Mouse (Mus musculus) limb, embryonic 11.5 days (tissue): ENCODE measurements around the gene Carmil3. TPM values are rescaled to one million over a fixed set of nuclear protein-coding genes. Genes with fewer than 3 reads are reported as not detected.
A peak's percentile ranks its signal among the peaks of the same experiment; 100 is the strongest.

Source experiments
- ATAC-seq: fragments of 200-750 bp; cut with Nextera tagmentation; 2 replicates; pipeline ENCODE4 v1.8.0; 2017; ENCODE audit warnings: low read depth; ENCODE audit not compliant: insufficient number of reproducible peaks, low FRiP score, low TSS enrichment
- DNase-seq: peaks from one replicate; pipeline ENCODE4 v3.0.0-alpha.2; 2015; ENCODE audit warnings: low spot score
- H3K27ac ChIP-seq: fragments of 300-500 bp; sonication (generic); replicated peaks from 2 replicates; pipeline ENCODE4 v1.5.1; 2014; ENCODE audit warnings: low read depth, mild to moderate bottlenecking, low read length
- H3K27me3 ChIP-seq: fragments of 300-500 bp; sonication (generic); 2 replicates; pipeline ENCODE4 v1.6.1; 2014; ENCODE audit warnings: mild to moderate bottlenecking, low read length, mixed read lengths; ENCODE audit not compliant: control insufficient read depth, insufficient read depth
- H3K36me3 ChIP-seq: fragments of 300-500 bp; sonication (generic); 2 replicates; pipeline ENCODE4 v1.6.1; 2014; ENCODE audit warnings: mild to moderate bottlenecking, low read length, moderate library complexity, mixed read lengths; ENCODE audit not compliant: control insufficient read depth, insufficient read depth
- H3K4me1 ChIP-seq: fragments of 300-500 bp; sonication (generic); 2 replicates; pipeline ENCODE4 v1.6.1; 2014; ENCODE audit warnings: low read length, mixed read lengths; ENCODE audit not compliant: control insufficient read depth, insufficient read depth
- H3K4me2 ChIP-seq: fragments of 300-500 bp; sonication (generic); 2 replicates; pipeline ENCODE4 v1.6.1; 2014; ENCODE audit warnings: low read depth, mild to moderate bottlenecking, moderate library complexity; ENCODE audit not compliant: severe bottlenecking
- H3K4me3 ChIP-seq: fragments of 300-500 bp; sonication (generic); 2 replicates; pipeline ENCODE4 v1.5.1; 2014; ENCODE audit warnings: low read depth, low read length
- H3K9ac ChIP-seq: fragments of 300-500 bp; sonication (generic); 2 replicates; pipeline ENCODE4 v1.6.1; 2014; ENCODE audit warnings: mild to moderate bottlenecking, low read length
- H3K9me3 ChIP-seq: fragments of 300-500 bp; sonication (generic); 2 replicates; pipeline ENCODE4 v1.6.1; 2016; ENCODE audit warnings: low read length; ENCODE audit not compliant: control insufficient read depth
- WGBS: fragments of 180-500 bp; shearing (Covaris S2); extraction: QIAGEN DNeasy Blood & Tissue Kit; methylation state at CpG from one replicate; pipeline ENCODE4 v1.1.7; 2014; 5-methylcytosine and 5-hydroxymethylcytosine counted together
- polyA plus RNA-seq: library from polyadenylated mRNA; unstranded; fragments of >200 nt; fragmentation: Nextera tagmentation; extraction: Ambion mirVana; gene quantifications from 2 replicates; pipeline ENCODE4 v1.2.1, GENCODE M21; 2014

Gene Carmil3
- polyA plus RNA-seq, 1 experiment from 2014 or later: 3.0 TPM

GRCm38 (mm10) chr14:55478651-55479599 is 11.5 kb upstream of the Carmil3 start, which contains the start of gene Dhrs4:
Dhrs4 (plus strand) TSS chr14:55478758.
- peak within 1 kb of the TSS; percentile 54 for H3K4me2 ChIP-seq
- no peaks in the 10 kb centered on the region for H3K27me3 ChIP-seq
- peak within 1 kb of the TSS; percentile 64 for H3K27ac ChIP-seq
- peak within 1 kb of the TSS; percentile 83 for H3K9ac ChIP-seq
- WGBS: under 1% methylated on average over 38 of the region's 38 CpGs
- H3K4me3 ChIP-seq: peak within 1 kb of the TSS; percentile 62
- DNase-seq: peak; percentile 86
- ATAC-seq: peak; percentile 96
- H3K9me3 ChIP-seq: no peaks in the 10 kb centered on the region
- no peaks in the 10 kb centered on the region for H3K4me1 ChIP-seq
- no peaks in the 10 kb centered on the region for H3K36me3 ChIP-seq

GRCm38 (mm10) chr14:55479629-55480028 is 10.8 kb upstream of the Carmil3 start:
- Histone ChIP-seq H3K9ac (no peak overlapping the region), H3K4me1 (no peaks in the 10 kb centered on the region), H3K4me3 (no peak overlapping the region), H3K9me3 (no peaks in the 10 kb centered on the region), H3K36me3 (no peaks in the 10 kb centered on the region), H3K27ac (no peak overlapping the region), H3K27me3 (no peaks in the 10 kb centered on the region), H3K4me2 (no peak overlapping the region)
- ATAC-seq (no peak), DNase-seq (no peak)
- WGBS: 91% methylated on average over 10 of the region's 10 CpGs

GRCm38 (mm10) chr14:55484430-55485085 is 5.9 kb upstream of the Carmil3 start:
- 73% methylated on average over 5 of the region's 5 CpGs for WGBS
- ATAC-seq: no peak
- no peaks in the 10 kb centered on the region for H3K36me3 ChIP-seq
- no peak overlapping the region for H3K9ac ChIP-seq
- H3K4me1 ChIP-seq: no peaks in the 10 kb centered on the region
- no peak overlapping the region for H3K27ac ChIP-seq
- H3K4me2 ChIP-seq: no peak overlapping the region
- no peak for DNase-seq
- no peak overlapping the region for H3K4me3 ChIP-seq
- no peaks in the 10 kb centered on the region for H3K27me3 ChIP-seq
- H3K9me3 ChIP-seq: no peaks in the 10 kb centered on the region

GRCm38 (mm10) chr14:55486836-55487235 is 3.6 kb upstream of the Carmil3 start:
- 90% methylated on average over 8 of the region's 8 CpGs for WGBS
- DNase-seq (no peak), ATAC-seq (no peak)
- Histone ChIP-seq H3K4me2 (no peak overlapping the region), H3K9me3 (no peaks in the 10 kb centered on the region), H3K9ac (no peak overlapping the region), H3K36me3 (no peaks in the 10 kb centered on the region), H3K27ac (no peak overlapping the region), H3K4me1 (peaks cover 3% of the 10 kb centered on the region; the same call in 1 of the 2 replicates), H3K4me3 (no peak overlapping the region), H3K27me3 (no peaks in the 10 kb centered on the region)

GRCm38 (mm10) chr14:55491291-55491833 is 911 bp downstream of the Carmil3 start:
- H3K27me3 ChIP-seq: no peaks in the 10 kb centered on the region
- ATAC-seq (peak; percentile 76), DNase-seq (peak; percentile 84)
- H3K9ac ChIP-seq: peak overlapping the region; percentile 72
- no peaks in the 10 kb centered on the region for H3K9me3 ChIP-seq
- under 1% methylated on average over 30 of the region's 30 CpGs for WGBS
- peaks cover 3% of the 10 kb centered on the region; the same call in 1 of the 2 replicates for H3K4me1 ChIP-seq
- H3K27ac ChIP-seq: no peak overlapping the region; the same call in 1 of the 2 replicates
- peak overlapping the region; percentile 97 for H3K4me2 ChIP-seq
- H3K36me3 ChIP-seq: no peaks in the 10 kb centered on the region
- H3K4me3 ChIP-seq: peak overlapping the region; percentile 67

- 27% methylated on average over 3 of the region's 3 CpGs for WGBS
- H3K4me3 ChIP-seq: no peak overlapping the region
- no peaks in the 10 kb centered on the region for H3K27me3 ChIP-seq
- H3K4me1 ChIP-seq: peaks cover 3% of the 10 kb centered on the region; the same call in 1 of the 2 replicates
- ATAC-seq (no peak), DNase-seq (no peak)
- no peaks in the 10 kb centered on the region for H3K9me3 ChIP-seq
- no peaks in the 10 kb centered on the region for H3K36me3 ChIP-seq
- H3K4me2 ChIP-seq: peak overlapping the region; percentile 97; the same call in 1 of the 2 replicates
- no peak overlapping the region for H3K27ac ChIP-seq
- H3K9ac ChIP-seq: no peak overlapping the region
Observed at GRCm38 (mm10) chr14:55492103-55492502, 1.7 kb downstream of the Carmil3 start.

- Histone ChIP-seq H3K27me3 (no peaks in the 10 kb centered on the region), H3K9me3 (no peaks in the 10 kb centered on the region), H3K4me1 (peaks cover 5% of the 10 kb centered on the region; the same call in 1 of the 2 replicates), H3K9ac (no peak overlapping the region), H3K4me2 (no peak overlapping the region), H3K27ac (no peak overlapping the region), H3K4me3 (no peak overlapping the region), H3K36me3 (no peaks in the 10 kb centered on the region)
- WGBS: 72% methylated on average over 20 of the region's 20 CpGs
- ATAC-seq (no peak), DNase-seq (no peak)
Observed at GRCm38 (mm10) chr14:55495509-55496240, 5.2 kb downstream of the Carmil3 start.
